Mouse (Mus musculus) left cerebral cortex, postnatal 14 days (tissue): ENCODE measurements at regions not wholly inside any gene's neighbourhood (a gene's known extent, or its start where the extent isn't known, plus 50 kb on each side); places are given as distances from the start of the nearest gene placed in this dataset.

Source experiments
- DNase-seq, 2 experiments: peaks; one replicate each; pipeline ENCODE4 v3.0.0; 2021 to 2022; ENCODE audit warnings: low spot score in 2 of 2, mixed read lengths in 1 of 2
- intact Hi-C: fragments of 180-260 bp; cut with DNase I; formaldehyde crosslinking; loops from one replicate; pipeline ENCODE4 v1.15.1; 2025

DNA sequence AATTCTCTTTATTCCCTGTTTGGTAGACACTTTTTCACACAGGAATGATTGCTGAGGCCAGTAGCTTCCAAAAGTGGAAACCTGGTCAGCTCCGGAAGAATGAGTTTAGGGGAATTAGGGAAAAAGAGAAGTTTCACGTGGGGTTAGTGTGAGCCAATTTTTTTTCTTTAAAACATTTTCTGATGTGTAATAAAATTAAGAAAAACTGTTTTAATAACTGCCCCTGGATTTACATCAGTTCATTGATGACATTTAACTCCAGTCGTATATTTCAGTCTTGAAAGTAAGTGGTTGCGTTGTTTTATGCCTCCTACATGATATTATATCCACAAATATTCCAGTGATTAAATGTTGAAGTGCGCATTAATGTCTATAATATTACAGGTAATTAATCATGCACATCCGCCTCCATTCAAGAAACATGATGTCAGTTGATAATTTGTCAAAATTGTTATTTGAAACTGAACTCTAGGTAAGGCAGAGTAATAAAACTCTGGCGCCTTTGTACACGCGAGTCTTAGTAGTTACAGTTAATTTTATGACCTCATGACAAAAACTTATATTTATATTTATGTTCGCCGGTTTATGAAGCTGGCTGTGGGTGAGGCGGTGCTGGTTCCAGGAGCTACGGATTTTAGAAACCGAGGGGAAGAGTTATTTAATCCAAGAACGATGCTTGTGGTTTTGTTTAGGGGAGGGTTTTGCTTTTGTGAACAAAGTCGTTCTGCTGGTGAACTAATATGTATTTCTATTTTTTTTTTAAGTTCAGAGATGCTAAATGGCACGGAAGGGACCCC is 252.5 kb upstream of the Nfe2l3 start:
- intact Hi-C loops, result loop anchor here (5.0 kb wide), 3 partner anchors 987 to 1052 kb away; partner anchors contain the start of genes Gm28308, Hoxa3 and Hoxa9

DNA sequence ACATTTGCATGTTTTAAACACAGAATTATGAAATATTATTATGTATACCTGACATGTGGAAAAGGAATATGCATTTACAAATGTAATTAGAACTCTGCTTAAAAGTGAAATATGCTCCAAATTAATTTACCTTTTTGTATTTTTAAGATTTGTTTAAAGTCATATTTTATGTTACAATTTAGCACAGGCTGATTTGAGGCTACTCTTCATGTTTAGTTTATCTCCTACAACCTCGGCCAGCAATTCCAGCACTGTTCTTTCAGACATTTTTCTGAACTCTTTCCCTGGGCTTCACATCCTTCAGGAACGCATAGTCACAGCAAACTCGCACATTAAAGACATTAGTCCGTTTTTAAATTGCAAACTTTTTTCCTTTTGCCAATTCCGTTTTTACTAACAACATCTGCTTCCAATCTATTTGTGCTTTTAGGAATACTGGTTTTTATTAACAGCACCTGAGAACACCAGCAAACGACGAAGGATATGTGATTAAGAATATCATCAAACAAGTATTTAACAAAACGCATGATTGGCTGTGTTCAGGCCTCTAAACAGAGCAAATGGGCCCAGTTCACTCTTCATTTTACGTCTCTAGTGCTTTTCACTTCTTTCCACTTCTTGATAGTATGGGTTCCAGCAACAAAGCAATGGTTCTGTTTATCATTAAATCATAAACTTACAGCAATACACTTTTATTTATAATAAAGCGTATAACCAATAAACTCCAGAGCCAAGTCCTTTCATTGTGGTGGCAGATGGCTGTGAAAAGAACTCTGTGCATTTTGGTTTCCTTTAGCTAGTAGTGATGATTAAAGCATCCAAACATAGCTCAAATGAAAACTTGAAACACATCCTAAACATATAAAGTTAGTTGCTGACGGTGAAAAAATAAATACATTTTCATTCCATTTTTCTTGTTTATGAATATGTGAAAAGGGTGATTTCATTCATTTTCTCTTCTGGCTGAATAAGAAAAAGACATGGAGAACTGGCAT is 251.3 kb upstream of the Nfe2l3 start:
- no peak for DNase-seq
- intact Hi-C loops, result loop anchor here (5.0 kb wide), 1 partner anchor 1051 kb away; the partner anchor contains the start of gene Hoxa9

More for the DNA sequence above, 252.5 kb upstream of the Nfe2l3 start:
- DNase-seq, result no peak

DNA sequence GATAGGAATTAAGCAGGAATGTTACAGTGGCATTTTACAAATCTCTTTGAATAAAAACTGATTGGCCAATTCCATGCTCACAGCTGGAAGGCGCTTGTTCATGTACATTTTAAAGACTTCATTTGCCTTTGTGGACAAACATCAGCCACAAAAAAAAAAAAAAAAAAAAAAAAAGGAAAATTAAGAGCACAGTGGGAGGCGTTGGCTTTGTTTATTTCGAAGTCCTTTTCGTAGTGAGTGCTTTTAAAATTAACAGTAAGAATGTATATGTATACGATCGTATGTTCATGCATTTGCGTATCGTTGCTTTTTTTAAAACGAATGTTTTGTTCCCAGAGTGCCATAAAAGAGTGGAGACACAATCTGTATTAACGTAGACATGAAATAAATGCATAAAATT is 250.6 kb upstream of the Nfe2l3 start:
- no peak for DNase-seq
- intact Hi-C loops, result loop anchor here (5.0 kb wide), 1 partner anchor 1050 kb away; the partner anchor contains the start of gene Hoxa9

DNA sequence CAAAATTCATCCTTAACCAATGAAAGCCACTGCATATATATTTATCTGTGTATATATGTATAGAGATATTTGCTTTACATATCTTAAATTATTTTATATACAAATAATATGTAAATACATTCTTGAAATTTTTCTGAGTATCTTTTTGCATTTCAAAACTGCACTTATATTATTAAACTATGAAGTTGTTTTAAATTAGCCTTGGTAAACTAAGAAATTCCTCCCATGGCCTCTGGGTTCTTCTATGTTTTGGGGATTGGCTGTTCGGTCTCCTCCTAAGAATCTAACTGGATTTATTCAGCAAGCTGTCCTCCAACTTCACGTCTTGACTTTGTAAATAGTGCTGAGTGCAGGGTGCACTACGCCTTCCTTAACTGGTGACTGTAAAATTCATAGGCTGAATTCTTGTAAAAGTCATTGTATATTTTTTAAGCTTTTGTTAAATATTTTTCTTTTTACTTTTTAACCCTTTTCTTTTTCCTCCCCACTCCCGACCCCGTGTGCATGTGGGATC is 249.6 kb upstream of the Nfe2l3 start:
- no peak for DNase-seq
- intact Hi-C loops, result loop anchor here (5.0 kb wide), 1 partner anchor 1049 kb away; the partner anchor contains the start of gene Hoxa9

DNA sequence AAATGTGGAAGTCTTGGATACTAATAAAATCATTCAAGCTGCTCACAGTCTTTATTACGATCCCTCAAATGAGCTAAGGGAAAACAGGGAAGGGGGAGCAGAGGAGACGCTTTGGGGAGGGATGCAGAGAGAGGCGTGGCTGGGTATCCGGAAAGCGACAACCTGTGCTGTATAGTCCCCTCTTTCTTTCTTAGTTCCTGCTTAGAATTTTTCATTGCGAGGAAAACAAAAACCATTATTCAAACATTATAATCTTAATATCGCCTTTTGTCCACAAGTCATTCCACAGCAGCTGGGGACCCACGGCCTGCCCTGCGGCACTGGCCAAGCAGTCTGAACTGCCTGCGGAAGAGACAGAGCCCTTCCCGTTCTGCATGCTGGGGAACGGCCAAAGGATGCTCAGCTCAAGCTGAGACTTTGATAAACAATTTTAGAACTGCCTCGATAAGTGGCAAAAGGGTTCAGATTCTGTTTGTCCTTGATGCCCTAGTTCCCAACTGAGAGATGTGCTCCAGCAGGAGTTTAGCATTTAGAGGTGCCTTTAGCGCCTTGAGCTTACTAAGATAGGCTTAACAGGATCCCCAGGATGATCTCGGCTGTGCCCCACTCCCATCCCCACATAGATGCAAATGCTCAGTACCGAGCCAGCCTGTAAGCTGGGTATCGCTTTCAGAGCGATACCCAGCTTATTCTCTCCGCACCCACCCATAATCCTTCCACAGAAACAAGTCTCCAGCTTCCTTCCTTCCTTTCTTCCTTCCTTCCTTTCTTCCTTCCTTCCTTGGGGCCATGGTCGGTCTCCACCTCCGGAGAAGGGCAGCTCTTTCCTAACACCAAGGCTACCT is 248.7 kb upstream of the Nfe2l3 start:
- no peak for DNase-seq
- intact Hi-C loops, result loop anchor here (5.0 kb wide), 1 partner anchor 1049 kb away; the partner anchor contains the start of gene Hoxa9

DNA sequence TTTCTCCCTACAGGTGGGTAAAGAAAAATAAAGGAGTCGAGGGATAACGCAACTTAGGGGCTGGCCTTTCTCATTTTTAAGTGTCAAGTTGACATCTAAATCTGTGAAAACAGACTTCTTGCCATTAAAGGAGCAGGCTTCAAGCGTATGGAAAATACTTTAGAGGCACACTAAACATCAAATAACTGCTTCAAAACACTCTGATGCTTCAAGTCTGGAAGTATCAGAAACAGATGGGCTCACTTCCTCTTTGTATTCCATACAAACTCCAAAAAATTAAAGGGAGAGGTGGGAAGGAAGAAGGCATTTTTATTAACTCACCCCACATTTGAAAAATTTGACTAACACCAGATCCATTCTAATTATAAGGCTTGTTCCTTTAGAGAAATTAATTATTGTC is 248.0 kb upstream of the Nfe2l3 start:
- intact Hi-C loops, result loop anchor here (5.0 kb wide), 1 partner anchor 1048 kb away; the partner anchor contains the start of gene Hoxa9
- DNase-seq, result no peak

DNA sequence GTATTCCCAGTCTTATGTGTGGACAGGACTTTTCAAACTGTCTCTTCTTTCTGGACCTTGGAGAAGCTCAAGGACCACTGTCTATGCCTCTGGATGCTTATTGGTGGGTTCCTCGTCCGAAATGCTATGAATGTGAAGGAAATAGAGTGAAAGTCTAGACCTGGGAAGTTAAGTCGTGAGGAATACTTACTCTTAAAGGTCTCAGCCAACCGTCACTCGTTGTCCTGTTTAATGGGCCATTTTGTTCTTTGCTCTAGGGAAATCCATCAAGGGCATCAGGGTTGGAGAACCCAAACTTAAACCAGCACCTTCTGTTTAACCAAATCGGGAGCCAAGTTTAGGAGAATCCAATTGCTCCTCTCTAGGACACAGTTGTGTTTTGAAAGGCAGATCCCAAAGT is 247.3 kb upstream of the Nfe2l3 start:
- intact Hi-C loops, result no loop called here

DNA sequence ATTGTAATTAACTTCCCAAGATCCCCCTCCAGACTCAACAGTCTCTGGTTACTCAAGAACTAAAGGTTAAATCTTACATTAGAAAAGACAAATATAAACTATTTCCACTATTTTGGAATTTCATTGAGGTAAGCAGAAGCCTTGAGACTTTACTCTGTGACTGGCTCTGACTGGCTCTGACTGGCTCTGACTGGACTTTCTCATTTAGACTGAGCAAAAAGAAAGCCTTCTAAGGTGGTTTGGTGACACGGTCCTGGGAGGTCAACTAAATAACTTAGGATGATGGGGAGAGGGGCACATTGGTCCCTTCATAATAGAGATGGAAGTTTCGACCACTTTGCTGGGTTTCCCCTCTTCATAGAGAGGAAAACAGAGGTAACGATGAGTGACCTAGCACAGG is 243.3 kb upstream of the Nfe2l3 start:
- intact Hi-C loops, result no loop called here
- no peak for DNase-seq

More for the DNA sequence above, 247.3 kb upstream of the Nfe2l3 start:
- DNase-seq, result no peak

DNA sequence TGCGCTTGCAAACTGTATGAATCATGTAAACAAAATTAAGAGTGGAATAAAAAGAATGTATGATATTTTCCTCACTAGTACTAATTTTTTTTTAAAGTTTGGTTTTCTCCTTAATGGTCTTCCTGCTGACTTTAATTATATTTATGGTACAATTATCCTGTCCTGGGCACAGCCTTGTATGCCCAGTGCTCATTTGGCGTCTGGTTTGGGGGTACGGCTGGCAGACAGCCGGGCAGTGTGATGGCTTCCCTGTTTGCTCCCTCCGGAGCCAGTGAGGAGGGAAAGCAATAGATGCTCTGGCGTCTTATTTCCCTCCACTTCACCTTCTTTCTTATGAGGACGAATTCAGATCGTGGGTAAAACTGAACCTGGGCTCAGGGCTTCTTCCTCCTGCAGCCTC is 239.6 kb upstream of the Nfe2l3 start:
- intact Hi-C loops, result no loop called here
- DNase-seq, result no peak

DNA sequence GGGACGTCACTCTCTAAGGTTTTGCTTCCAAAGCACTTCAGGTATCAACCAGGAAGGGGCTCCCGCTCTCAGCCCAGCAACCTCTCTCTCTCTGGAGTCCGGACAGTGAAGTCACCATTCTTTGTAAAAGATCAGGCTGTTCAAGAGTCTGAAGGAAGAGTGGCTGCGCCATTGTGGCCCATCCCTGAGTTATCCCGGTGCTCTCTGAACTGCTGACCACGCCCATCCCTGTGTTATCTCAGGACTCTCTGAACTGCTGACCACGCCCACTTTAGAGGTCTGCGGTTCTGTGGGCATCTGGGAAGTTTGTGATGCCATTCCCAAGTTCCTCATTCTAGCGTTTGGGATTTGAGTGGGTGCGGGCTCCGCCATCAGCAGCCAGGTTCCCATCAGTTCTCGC is 239.1 kb upstream of the Nfe2l3 start:
- DNase-seq, result no peak
- intact Hi-C loops, result no loop called here

DNA sequence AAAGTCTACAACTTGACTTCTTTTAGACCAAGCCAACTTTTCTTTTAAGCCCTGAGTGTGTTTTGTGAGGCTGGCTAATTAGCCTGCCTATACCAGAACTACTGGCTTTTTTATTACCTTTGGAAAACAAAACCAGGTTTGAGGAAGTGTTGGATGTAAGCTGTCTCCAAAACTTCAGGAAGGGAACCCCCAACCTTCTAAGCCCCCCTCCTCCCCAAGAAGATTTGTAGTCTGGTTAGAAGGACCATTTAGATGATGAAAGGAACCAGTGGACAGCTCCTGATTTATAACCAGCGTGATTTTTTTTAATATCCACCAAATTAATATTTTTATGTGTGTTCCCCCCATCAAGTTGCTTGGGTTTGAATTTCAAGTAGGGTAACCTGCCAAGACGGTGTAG is 236.1 kb upstream of the Nfe2l3 start:
- intact Hi-C loops, result no loop called here
- no peak for DNase-seq

DNA sequence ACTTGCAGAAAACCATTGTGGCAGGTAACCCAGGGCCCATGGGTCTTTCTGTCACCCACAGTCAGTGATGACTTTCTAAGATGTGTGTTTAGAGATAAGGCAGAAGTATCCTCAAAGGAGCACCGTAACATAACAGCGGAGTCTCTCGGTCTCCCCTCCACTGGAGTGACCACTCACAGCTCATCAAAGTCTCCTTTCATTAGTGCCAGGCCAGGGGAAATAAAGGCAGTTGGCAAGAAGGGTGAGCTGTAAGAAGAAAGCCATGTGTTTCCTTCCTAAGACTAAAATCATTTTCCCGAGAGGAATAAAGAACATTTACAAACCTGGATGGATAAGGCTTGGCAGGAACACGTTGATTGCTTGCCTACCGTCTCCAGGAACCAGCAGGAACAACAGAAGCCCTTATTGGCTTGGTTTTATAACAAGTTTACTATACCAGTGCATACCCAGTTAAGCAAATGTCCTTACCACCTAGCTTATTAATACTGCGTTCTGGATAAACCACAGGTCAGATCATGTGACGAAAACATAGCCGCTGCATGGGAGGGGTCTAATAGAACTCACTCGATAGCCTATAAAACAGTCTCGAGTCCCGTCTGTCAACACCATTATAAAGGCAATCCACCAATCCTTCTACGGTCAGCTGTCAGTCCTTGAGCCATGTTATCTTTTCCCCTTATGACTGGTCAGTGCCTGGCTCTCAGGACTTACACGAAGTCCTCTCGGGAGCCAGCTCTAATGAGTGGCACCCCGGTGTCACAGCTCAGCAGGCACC is 235.3 kb upstream of the Nfe2l3 start:
- intact Hi-C loops, result no loop called here
- no peak for DNase-seq

DNA sequence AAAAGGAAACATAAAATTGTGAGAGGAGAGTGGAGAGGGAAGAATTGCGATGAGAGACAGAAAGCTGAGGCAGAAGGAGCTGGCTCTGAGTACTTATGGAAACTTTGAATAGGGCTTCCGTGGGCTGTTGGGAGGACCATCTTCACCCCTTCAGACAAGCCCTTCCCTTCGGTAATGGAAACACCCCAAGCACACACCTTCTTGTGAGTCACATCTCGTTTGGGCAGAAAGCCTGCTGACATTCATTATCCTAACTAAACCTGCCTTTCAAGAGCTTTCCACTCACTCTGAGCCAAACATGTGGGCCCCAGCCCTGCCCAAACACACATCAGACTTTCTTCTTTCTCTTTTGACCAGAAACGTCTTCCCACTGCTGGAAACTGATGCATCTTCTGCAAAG is 232.3 kb upstream of the Nfe2l3 start:
- no peak for DNase-seq
- intact Hi-C loops, result no loop called here

DNA sequence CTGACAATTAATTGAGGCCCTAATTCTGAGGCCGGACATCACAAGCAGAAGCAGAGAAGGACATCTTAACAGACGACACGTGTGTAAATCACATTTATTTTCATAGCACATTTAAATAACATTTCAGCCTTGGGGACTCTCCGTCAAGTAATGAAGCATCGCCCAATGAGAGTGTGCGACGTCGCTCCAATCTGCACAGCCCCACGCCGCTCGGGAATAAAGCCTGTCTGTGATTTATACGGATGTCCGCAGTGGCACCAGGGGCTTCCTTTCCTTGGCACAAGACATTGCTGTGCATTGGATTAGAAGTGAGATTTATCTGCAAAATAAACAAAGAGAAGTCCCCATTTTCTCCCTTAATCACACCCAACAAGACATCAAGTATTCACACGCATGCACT is 231.6 kb upstream of the Nfe2l3 start:
- DNase-seq, result no peak
- intact Hi-C loops, result no loop called here

DNA sequence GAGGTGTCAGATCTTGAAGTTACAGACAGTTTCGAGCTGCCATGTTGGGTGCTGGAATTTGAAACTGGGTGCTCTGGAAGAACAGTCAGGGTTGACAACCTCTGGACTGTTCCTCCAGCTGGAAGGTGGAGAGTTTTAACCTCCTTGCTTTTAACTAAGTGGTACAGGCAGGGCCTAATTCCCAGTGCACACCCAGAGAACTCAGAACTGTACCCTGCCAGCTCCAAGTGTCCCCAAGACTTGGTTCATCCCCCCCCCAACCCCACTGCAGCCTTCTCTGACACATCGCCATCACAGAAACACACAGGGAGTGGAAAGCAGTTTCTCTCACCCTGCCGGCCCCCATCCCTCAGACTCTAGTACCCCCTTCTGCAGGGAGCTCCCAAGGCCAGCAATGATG is 228.2 kb upstream of the Nfe2l3 start:
- intact Hi-C loops, result no loop called here

DNA sequence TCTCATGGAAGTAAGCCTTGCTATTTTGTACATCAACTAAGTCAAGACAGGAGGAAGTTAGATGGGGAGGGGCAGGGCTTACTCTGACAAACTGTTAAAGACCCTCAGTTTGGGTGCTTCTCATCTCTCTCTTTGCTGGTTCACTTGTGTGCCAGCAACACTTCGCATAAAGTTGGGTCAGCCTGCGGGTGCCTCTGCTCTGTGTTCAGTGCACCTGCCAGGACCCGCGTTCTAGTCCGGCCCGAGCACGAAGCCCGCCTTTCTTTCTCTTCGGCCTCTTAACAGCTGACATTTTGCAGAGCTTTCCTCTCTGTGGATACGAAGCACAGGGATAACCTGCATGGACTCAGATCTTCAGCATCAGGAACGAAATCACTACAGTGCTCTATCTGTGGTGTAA is 227.1 kb upstream of the Nfe2l3 start:
- intact Hi-C loops, result loop anchor here (5.0 kb wide), 1 partner anchor 172 kb away; no protein-coding TSS in a partner anchor
- no peak for DNase-seq

More for the DNA sequence above, 228.2 kb upstream of the Nfe2l3 start:
- no peak for DNase-seq

DNA sequence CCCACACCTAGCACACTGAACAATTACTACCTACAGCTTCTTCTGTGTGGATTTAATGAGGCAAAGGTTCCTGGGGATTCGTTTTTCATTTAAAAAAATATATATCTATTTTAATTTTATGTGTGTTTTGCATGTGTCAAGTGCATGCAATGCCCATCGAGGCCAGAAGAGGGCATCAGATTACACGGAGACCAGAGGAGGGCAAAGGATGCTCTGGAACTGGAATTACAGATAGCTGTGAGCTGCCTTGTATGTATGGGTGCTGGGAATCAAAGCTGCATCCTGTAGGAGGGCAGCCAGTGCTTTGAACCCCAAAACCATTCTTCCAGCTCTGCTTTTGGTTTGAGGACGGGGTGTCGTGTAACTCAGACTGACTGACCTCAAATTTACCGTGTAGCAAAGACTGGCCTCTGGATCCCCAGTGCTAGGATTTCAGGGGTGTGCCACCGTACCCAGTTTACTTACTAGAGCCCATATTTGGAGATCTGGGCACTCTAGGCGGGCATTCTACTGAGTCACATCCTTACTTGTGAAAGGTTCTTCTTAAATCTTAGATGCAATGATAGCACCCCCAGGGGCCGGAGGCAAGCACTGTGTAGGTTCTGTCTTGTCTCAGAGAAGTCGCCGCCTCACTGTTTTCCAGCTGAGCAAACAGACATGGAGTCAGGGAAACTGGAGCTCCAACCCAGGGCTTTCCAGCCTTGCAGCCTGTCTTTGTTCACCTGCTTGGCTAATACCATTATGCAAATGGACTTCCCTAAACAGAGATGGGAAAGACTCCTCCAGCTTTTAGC is 225.6 kb upstream of the Nfe2l3 start:
- intact Hi-C loops, result loop anchor here (5.0 kb wide), 1 partner anchor 170 kb away; no protein-coding TSS in a partner anchor
- DNase-seq, result peak; percentile 62 to 64
